Mouse (Mus musculus) brown adipose tissue, adult 24 weeks (tissue): ENCODE measurements around the gene Wdr24. TPM values are rescaled to one million over a fixed set of nuclear protein-coding genes. Genes with fewer than 3 reads are reported as not detected.

Source experiments
- H3K27ac ChIP-seq: fragments of 200-500 bp; replicated peaks from 2 replicates; pipeline ENCODE4 v1.5.1; 2012; ENCODE audit warnings: low read depth, mild to moderate bottlenecking, low read length
- H3K4me1 ChIP-seq: fragments of 200-500 bp; 2 replicates; pipeline ENCODE4 v1.6.1; 2012; ENCODE audit warnings: low read length, mixed read lengths; ENCODE audit not compliant: control insufficient read depth, insufficient read depth, insufficient read length
- H3K4me3 ChIP-seq: fragments of 200-500 bp; 2 replicates; pipeline ENCODE4 v1.5.1; 2012; ENCODE audit warnings: low read depth, mild to moderate bottlenecking, low read length, moderate library complexity; ENCODE audit not compliant: insufficient read depth
- polyA plus RNA-seq: library from polyadenylated mRNA; stranded (reverse); fragments of >200 nt; gene quantifications from 2 replicates; pipeline ENCODE4 v1.2.4, GENCODE M21; 2012; ENCODE audit not compliant: missing spikeins, insufficient read depth, insufficient read length

Wdr24 gene
- 6.3 and 7.1 TPM in 2 replicates for polyA plus RNA-seq

GRCm38 (mm10) chr17:25823452-25823851 lies at the start of gene Wdr24:
TSS of gene Wdr24 (plus strand) at chr17:25823627.
- Histone ChIP-seq H3K27ac (peak within 1 kb of the TSS; percentile 48; the same call in 1 of the 2 replicates), H3K4me3 (peak within 1 kb of the TSS; percentile 81), H3K4me1 (peaks cover 12% of the 10 kb centered on the region)

- no peak overlapping the region for H3K4me3 ChIP-seq
These were observed 47.9 kb upstream of the Wdr24 start for GRCm38 (mm10) chr17:25775318-25776062.

GRCm38 (mm10) chr17:25777948-25778347 lies 45.5 kb upstream of the Wdr24 start:
- no peaks in the 10 kb centered on the region for H3K4me1 ChIP-seq
- no peak overlapping the region for H3K27ac ChIP-seq
- no peak overlapping the region for H3K4me3 ChIP-seq

More at GRCm38 (mm10) chr17:25775318-25776062, 47.9 kb upstream of the Wdr24 start:
- Histone ChIP-seq H3K4me1 (no peaks in the 10 kb centered on the region), H3K27ac (no peak overlapping the region)

- Histone ChIP-seq H3K4me3 (no peak overlapping the region), H3K4me1 (no peaks in the 10 kb centered on the region), H3K27ac (no peak overlapping the region)
These were observed 42.1 kb upstream of the Wdr24 start for GRCm38 (mm10) chr17:25781339-25781738.

DNA sequence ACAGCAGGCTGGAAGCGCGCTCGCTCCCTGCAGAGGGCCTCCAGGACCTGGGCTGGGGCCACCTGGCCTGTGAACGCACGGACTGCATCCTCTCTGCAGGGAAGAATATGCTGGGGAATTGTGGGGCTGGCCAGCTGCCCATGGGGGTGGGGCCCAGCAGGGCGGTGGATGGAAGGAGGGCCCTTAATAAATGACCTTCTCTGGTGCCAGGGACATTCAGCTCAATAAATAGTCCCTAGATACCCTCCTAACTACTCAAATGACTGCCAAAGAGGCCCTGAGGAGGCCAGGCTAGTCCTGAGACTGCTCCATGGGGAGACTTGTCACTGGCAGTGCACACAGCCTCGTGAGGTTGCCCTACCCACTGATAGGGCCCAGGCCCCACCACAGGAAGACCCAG lies 40.3 kb upstream of the Wdr24 start:
- H3K27ac ChIP-seq: no peak overlapping the region
- H3K4me1 ChIP-seq: no peaks in the 10 kb centered on the region
- H3K4me3 ChIP-seq: no peak overlapping the region

- Histone ChIP-seq H3K4me1 (no peaks in the 10 kb centered on the region), H3K27ac (no peak overlapping the region), H3K4me3 (no peak overlapping the region)
These were observed 39.4 kb upstream of the Wdr24 start for GRCm38 (mm10) chr17:25783861-25784574.

GRCm38 (mm10) chr17:25785281-25785745 lies 38.1 kb upstream of the Wdr24 start, which contains the start of gene Haghl:
TSS of gene Haghl (minus strand) at chr17:25785673.
- Histone ChIP-seq H3K27ac (no peak within 1 kb of the TSS), H3K4me3 (peak within 1 kb of the TSS; percentile 93), H3K4me1 (no peaks in the 10 kb centered on the region)

- Histone ChIP-seq H3K4me3 (peak within 1 kb of the TSS; percentile 93), H3K27ac (no peak within 1 kb of the TSS), H3K4me1 (0 out of 2 replicates have a peak, but pooled peaks cover 2% of the 10 kb centered on the region)
These were observed 37.1 kb upstream of the Wdr24 start, which contains the start of gene Ccdc78 for GRCm38 (mm10) chr17:25786280-25786679. TSS of gene Ccdc78 (plus strand) at chr17:25786580.

GRCm38 (mm10) chr17:25786781-25787504 lies 36.5 kb upstream of the Wdr24 start:
- no peak overlapping the region for H3K4me3 ChIP-seq
- 0 out of 2 replicates have a peak, but pooled peaks cover 5% of the 10 kb centered on the region for H3K4me1 ChIP-seq

GRCm38 (mm10) chr17:25791320-25791842 lies 32.0 kb upstream of the Wdr24 start:
- H3K4me1 ChIP-seq: peaks cover 11% of the 10 kb centered on the region
- H3K27ac ChIP-seq: no peak overlapping the region
- peak overlapping the region; percentile 70 for H3K4me3 ChIP-seq

More at GRCm38 (mm10) chr17:25786781-25787504, 36.5 kb upstream of the Wdr24 start:
- H3K27ac ChIP-seq: no peak overlapping the region

DNA sequence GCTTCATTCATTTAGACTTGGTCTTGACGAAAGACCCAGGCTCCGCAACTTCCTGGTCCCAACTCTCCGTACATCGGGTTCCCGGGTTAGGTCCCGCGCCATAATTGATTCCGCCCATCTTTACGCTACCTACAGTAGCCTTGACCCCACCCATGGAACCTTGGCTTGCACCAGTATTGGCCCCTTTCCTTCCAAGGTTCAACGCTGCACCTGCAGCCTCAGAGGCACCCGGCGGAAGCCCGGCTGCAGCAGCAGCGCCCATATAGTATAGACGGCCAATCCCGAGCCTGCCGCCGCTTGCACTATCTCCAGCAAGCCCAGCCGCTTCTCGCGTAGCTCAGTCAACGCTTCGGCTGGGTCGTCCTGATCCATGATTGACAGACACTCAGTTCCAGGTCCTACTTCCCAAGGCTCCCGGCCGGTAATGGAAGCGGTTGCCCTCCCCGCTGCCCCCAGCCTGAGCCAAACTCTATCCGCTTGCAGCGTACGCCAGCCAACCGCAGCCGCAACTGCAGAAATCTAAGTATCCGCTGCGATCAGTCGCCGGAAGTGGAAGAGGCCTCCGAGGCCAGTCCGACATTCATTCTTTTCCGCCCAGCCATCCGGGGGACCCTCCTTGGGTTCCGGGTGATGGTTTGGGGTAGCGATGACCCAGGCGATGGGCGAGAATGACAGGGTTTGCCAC lies 31.4 kb upstream of the Wdr24 start:
- Histone ChIP-seq H3K4me3 (peak overlapping the region; percentile 70), H3K27ac (peak overlapping the region; percentile 67), H3K4me1 (peaks cover 11% of the 10 kb centered on the region)

DNA sequence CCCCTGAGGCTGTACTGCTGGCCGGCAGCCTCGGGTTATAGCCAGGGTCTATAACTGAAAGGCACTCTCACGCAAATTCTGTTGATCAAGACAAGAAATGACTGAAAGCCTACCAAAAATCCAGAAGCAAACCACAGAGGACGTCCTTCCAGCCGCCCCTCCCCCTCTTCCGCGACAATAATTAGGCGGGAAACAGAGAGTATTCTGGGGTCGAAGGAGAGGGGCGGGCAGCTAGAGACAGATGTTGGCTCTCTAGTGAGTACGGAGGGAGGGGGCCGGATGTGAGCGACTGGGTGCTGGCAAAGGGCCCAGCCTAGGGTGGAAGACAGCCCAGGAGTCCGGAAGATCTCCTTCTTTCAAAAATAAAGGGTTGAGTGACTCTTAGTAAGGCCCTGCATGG lies 30.8 kb upstream of the Wdr24 start, which contains the start of gene Fam173a:
Gene Fam173a, minus strand, starts transcription at position 287 of the 400 bp plus-strand sequence.
- Histone ChIP-seq H3K4me1 (peaks cover 11% of the 10 kb centered on the region), H3K27ac (peak within 1 kb of the TSS; percentile 67), H3K4me3 (peak within 1 kb of the TSS; percentile 70)

DNA sequence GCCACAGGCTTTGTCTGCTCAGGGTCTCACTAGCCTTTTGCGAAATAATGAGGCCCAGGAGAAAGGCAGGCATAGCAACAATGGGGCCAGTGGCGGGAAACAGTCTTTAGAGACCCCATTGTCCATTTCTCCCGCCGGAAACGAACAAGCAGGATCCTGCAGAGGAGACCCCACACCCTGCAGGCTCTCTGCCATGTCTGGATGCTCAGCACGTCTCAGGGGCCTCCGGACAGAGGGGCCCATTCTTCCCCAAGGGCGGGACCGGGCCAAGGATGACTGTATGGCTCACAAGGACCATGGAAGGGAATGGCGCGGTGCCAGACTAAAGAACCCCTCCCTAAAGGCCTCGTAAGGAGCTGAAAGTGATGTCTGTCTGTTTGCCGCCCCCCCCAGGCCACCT lies 29.2 kb upstream of the Wdr24 start:
- no peak overlapping the region for H3K27ac ChIP-seq
- no peak overlapping the region for H3K4me3 ChIP-seq
- peaks cover 11% of the 10 kb centered on the region for H3K4me1 ChIP-seq

GRCm38 (mm10) chr17:25794998-25795397 lies 28.4 kb upstream of the Wdr24 start:
- Histone ChIP-seq H3K27ac (no peak overlapping the region), H3K4me1 (peaks cover 11% of the 10 kb centered on the region), H3K4me3 (no peak overlapping the region)
